Mouse (Mus musculus) limb, embryonic 14.5 days (tissue): ENCODE measurements around the gene Btn2a2. TPM values are rescaled to one million over a fixed set of nuclear protein-coding genes. Genes with fewer than 3 reads are reported as not detected.
A peak's percentile ranks its signal among the peaks of the same experiment; 100 is the strongest.

Experiments
- ATAC-seq: fragments of 200-750 bp; cut with Nextera tagmentation; 2 replicates; pipeline ENCODE4 v1.8.0; 2017; ENCODE audit warnings: low read depth, moderate number of reproducible peaks, moderate TSS enrichment; ENCODE audit not compliant: low FRiP score
- DNase-seq: peaks from one replicate; pipeline ENCODE4 v3.0.0-alpha.2; 2015; ENCODE audit warnings: low spot score
- H3K27ac ChIP-seq: fragments of 300-500 bp; sonication (generic); replicated peaks from 2 replicates; pipeline ENCODE4 v1.5.1; 2014; ENCODE audit warnings: low read depth, mild to moderate bottlenecking, low read length, moderate library complexity, mixed read lengths
- H3K27me3 ChIP-seq: fragments of 300-500 bp; sonication (generic); 2 replicates; pipeline ENCODE4 v1.6.1; 2014; ENCODE audit warnings: low read length, mixed read lengths; ENCODE audit not compliant: control insufficient read depth, insufficient read depth
- H3K36me3 ChIP-seq: fragments of 300-500 bp; sonication (generic); 2 replicates; pipeline ENCODE4 v1.6.1; 2014; ENCODE audit warnings: mild to moderate bottlenecking, low read length, moderate library complexity, mixed read lengths; ENCODE audit not compliant: control insufficient read depth, insufficient read depth
- H3K4me1 ChIP-seq: fragments of 300-500 bp; sonication (generic); 2 replicates; pipeline ENCODE4 v1.6.1; 2014; ENCODE audit warnings: antibody characterized with exemption, low read length, mixed read lengths; ENCODE audit not compliant: control insufficient read depth, insufficient read depth
- H3K4me2 ChIP-seq: fragments of 300-500 bp; sonication (generic); replicated peaks from 2 replicates; pipeline ENCODE4 v1.6.1; 2014; ENCODE audit warnings: low read depth, mild to moderate bottlenecking, low read length, moderate library complexity; ENCODE audit not compliant: severe bottlenecking
- H3K4me3 ChIP-seq: fragments of 300-500 bp; sonication (generic); replicated peaks from 2 replicates; pipeline ENCODE4 v1.5.1; 2014; ENCODE audit warnings: low read length
- H3K9ac ChIP-seq: fragments of 300-500 bp; sonication (generic); 2 replicates; pipeline ENCODE4 v1.6.1; 2014; ENCODE audit warnings: mild to moderate bottlenecking, low read depth, low read length, moderate library complexity; ENCODE audit not compliant: severe bottlenecking
- H3K9me3 ChIP-seq: fragments of 300-500 bp; sonication (generic); 2 replicates; pipeline ENCODE4 v1.6.1; 2016; ENCODE audit warnings: low read length; ENCODE audit not compliant: control insufficient read depth
- POLR2A ChIP-seq: fragments of 200-500 bp; IDR thresholded peaks from 2 replicates; pipeline ENCODE4 v1.8.0; 2012; ENCODE audit warnings: inconsistent platforms, mild to moderate bottlenecking, moderate library complexity, borderline replicate concordance; ENCODE audit not compliant: insufficient read depth, insufficient read length; ENCODE audit errors: extremely low read depth
- WGBS: fragments of 180-500 bp; shearing (Covaris S2); extraction: QIAGEN DNeasy Blood & Tissue Kit; methylation state at CpG from one replicate; pipeline ENCODE4 v1.1.7; 2014; 5-methylcytosine and 5-hydroxymethylcytosine counted together
- microRNA-seq: library from miRNA; unstranded; fragments of <30 nt; microRNA quantifications from one replicate; pipeline ENCODE4, GENCODE M21; 2016
- polyA plus RNA-seq, 2 experiments: library from polyadenylated mRNA; depleted of rRNA in 1 of 2; stranded (reverse) in 1 of 2; unstranded in 1 of 2; fragments of >200 nt; fragmentation: Nextera tagmentation in 1 of 2; extraction: Ambion mirVana in 1 of 2; gene quantifications; 2 replicates each; pipeline versions ENCODE4 v1.2.1 to v1.2.3; 2012 to 2014

The Btn2a2 gene
- polyA plus RNA-seq, 2 experiments, result 0.62 to 0.89 TPM

DNA sequence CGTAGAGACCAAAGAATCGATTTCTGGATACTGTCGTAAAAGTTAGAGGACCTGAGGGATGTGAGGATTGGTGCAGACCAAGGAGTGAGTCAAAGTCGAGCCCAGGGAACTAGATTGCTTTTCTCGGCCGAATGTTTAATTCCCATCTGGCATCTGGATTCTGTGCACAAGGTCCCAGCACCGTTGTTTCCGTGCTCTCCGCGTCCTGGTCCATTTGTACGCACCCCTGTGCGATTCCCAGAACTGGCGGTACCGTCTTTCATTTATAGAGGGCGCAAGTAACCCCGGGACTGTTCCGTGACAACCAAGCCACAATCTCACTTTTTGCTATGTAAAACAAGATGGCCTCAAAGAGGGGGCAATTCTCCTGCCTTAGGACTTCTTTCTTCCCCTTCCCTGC is 57.9 kb downstream of the Btn2a2 start:
- TF ChIP-seq POLR2A, result peak; percentile 72; the same call in 1 of the 2 replicates
- Histone ChIP-seq H3K9ac (peak overlapping the region; percentile 72), H3K27me3 (no peaks in the 10 kb centered on the region), H3K27ac (peak overlapping the region; percentile 95), H3K9me3 (no peaks in the 10 kb centered on the region), H3K4me1 (peaks cover 11% of the 10 kb centered on the region), H3K4me3 (peak overlapping the region; percentile 54), H3K4me2 (peak overlapping the region; percentile 63), H3K36me3 (no peaks in the 10 kb centered on the region)
- DNase-seq (peak; percentile 81), ATAC-seq (peak; percentile 63)
- WGBS, result 2% methylated on average over 17 of the region's 17 CpGs

GRCm38 (mm10) chr13:23429771-23430380 is 58.8 kb downstream of the Btn2a2 start:
- Histone ChIP-seq H3K27ac (peak overlapping the region; percentile 95), H3K9me3 (no peaks in the 10 kb centered on the region), H3K4me1 (peaks cover 11% of the 10 kb centered on the region), H3K4me3 (peak overlapping the region; percentile 54), H3K27me3 (no peaks in the 10 kb centered on the region), H3K36me3 (no peaks in the 10 kb centered on the region), H3K4me2 (peak overlapping the region; percentile 63), H3K9ac (peak overlapping the region; percentile 72)
- no peak for TF ChIP-seq POLR2A
- DNase-seq (no peak), ATAC-seq (no peak)
- 33% methylated on average over 10 of the region's 10 CpGs for WGBS

DNA sequence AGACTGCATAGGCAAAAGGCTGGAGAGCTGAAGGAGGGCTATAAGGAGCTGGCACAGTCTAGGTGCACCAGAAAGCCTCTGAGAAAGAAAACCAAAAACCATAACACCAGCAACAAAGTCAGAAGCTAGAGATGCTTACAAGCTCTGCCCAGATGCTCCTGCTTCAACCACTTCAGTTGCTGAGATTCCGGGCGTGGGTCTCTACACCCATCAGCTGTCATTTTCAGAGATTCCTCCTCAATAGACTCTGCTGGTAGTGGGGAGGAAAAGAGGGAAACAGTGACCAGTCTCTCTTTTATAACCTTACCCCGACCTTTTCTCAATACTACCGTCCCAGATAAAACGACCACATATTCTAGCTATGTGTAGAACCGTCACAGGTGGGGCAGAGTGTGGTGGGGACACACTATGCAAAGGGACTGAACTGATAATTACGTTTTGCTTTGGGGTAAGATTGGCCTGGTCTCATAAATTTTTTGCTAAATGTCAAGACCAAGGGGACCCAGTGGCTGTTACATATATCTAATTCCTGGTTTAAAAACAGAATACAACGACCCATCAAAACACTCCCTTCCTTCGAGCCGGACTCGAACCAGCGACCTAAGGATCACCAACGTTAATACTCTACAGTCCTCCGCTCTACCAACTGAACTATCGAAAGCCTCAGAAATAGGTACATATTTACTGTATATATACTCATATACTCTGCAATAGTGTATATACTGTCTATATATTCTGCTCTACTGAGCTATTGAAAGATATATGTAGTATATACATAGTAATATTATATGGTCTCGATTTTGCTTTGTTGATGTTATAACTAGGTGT is 60.3 kb downstream of the Btn2a2 start:
- WGBS, result 58% methylated on average over 16 of the region's 16 CpGs
- Histone ChIP-seq H3K4me3 (no peak overlapping the region), H3K36me3 (no peaks in the 10 kb centered on the region), H3K27ac (no peak overlapping the region), H3K4me1 (peaks cover 11% of the 10 kb centered on the region), H3K9me3 (no peaks in the 10 kb centered on the region), H3K27me3 (no peaks in the 10 kb centered on the region), H3K4me2 (no peak overlapping the region), H3K9ac (no peak overlapping the region)
- TF ChIP-seq POLR2A, result no peak
- ATAC-seq, result no peak
- no peak for DNase-seq

Small RNA genes lying within 50 kb of the gene (microRNA-seq; reads per million reads assigned to microRNA genes)
- gene Gm44297 (not detected), gene n-TStga1 (1.1 reads per million)

Other genes starting within 250 kb of the Btn2a2 start
- gene Vmn1r223, start 241.7 kb downstream of the Btn2a2 start, polyA plus RNA-seq (2012; rRNA removed), result not detected in 2 replicates
- gene Vmn1r223, start 241.7 kb downstream of the Btn2a2 start, polyA plus RNA-seq (2014; fragmentation: Nextera tagmentation; extraction: Ambion mirVana), result not detected in 2 replicates
- 15.1 and 20.2 TPM in 2 replicates for gene Zfp322a, start 119.6 kb downstream of the Btn2a2 start, polyA plus RNA-seq (2012; rRNA removed)
- 42.9 and 50.7 TPM in 2 replicates for gene Zfp322a, start 119.6 kb downstream of the Btn2a2 start, polyA plus RNA-seq (2014; fragmentation: Nextera tagmentation; extraction: Ambion mirVana)
- 6.9 and 9.9 TPM in 2 replicates for gene Abt1, start 65.0 kb downstream of the Btn2a2 start, polyA plus RNA-seq (2012; rRNA removed)
- 12.0 and 12.2 TPM in 2 replicates for gene Abt1, start 65.0 kb downstream of the Btn2a2 start, polyA plus RNA-seq (2014; fragmentation: Nextera tagmentation; extraction: Ambion mirVana)
- 0.31 and 0.32 TPM in 2 replicates for gene Btn1a1, start 23.0 kb downstream of the Btn2a2 start, polyA plus RNA-seq (2012; rRNA removed)
- not detected in 2 replicates for gene Btn1a1, start 23.0 kb downstream of the Btn2a2 start, polyA plus RNA-seq (2014; fragmentation: Nextera tagmentation; extraction: Ambion mirVana)
- 18.2 and 19.2 TPM in 2 replicates for gene Hist1h4h, start 42.2 kb upstream of the Btn2a2 start, polyA plus RNA-seq (2012; rRNA removed)
- gene Hist1h4h, start 42.2 kb upstream of the Btn2a2 start, polyA plus RNA-seq (2014; fragmentation: Nextera tagmentation; extraction: Ambion mirVana), result 5.5 and 8.1 TPM in 2 replicates
- 557 and 662 TPM in 2 replicates for gene Hist1h2af, start 45.0 kb upstream of the Btn2a2 start, polyA plus RNA-seq (2012; rRNA removed)
- 9.1 and 11.0 TPM in 2 replicates for gene Hist1h2af, start 45.0 kb upstream of the Btn2a2 start, polyA plus RNA-seq (2014; fragmentation: Nextera tagmentation; extraction: Ambion mirVana)
- 32.6 and 62.7 TPM in 2 replicates for gene Hist1h3g, start 46.6 kb upstream of the Btn2a2 start, polyA plus RNA-seq (2012; rRNA removed)
- gene Hist1h3g, start 46.6 kb upstream of the Btn2a2 start, polyA plus RNA-seq (2014; fragmentation: Nextera tagmentation; extraction: Ambion mirVana), result 4.1 and 6.7 TPM in 2 replicates
- gene Hist1h2bh, start 54.5 kb upstream of the Btn2a2 start, polyA plus RNA-seq (2012; rRNA removed), result 5.2 and 6.1 TPM in 2 replicates
- gene Hist1h2bh, start 54.5 kb upstream of the Btn2a2 start, polyA plus RNA-seq (2014; fragmentation: Nextera tagmentation; extraction: Ambion mirVana), result 0.48 and 0.57 TPM in 2 replicates
- 4.1 and 7.4 TPM in 2 replicates for gene Hist1h3f, start 55.2 kb upstream of the Btn2a2 start, polyA plus RNA-seq (2012; rRNA removed)
- 0.65 and 1.00 TPM in 2 replicates for gene Hist1h3f, start 55.2 kb upstream of the Btn2a2 start, polyA plus RNA-seq (2014; fragmentation: Nextera tagmentation; extraction: Ambion mirVana)
- 13.7 and 21.4 TPM in 2 replicates for gene Hist1h4f, start 62.8 kb upstream of the Btn2a2 start, polyA plus RNA-seq (2012; rRNA removed)
- gene Hist1h4f, start 62.8 kb upstream of the Btn2a2 start, polyA plus RNA-seq (2014; fragmentation: Nextera tagmentation; extraction: Ambion mirVana), result 2.6 and 2.8 TPM in 2 replicates
- 0.50 and 0.62 TPM in 2 replicates for gene Hist1h1d, start 64.4 kb upstream of the Btn2a2 start, polyA plus RNA-seq (2012; rRNA removed)
- gene Hist1h1d, start 64.4 kb upstream of the Btn2a2 start, polyA plus RNA-seq (2014; fragmentation: Nextera tagmentation; extraction: Ambion mirVana), result 0.47 and 0.61 TPM in 2 replicates
- 36.1 and 54.1 TPM in 2 replicates for gene Hist1h3e, start 73.5 kb upstream of the Btn2a2 start, polyA plus RNA-seq (2012; rRNA removed)
- gene Hist1h3e, start 73.5 kb upstream of the Btn2a2 start, polyA plus RNA-seq (2014; fragmentation: Nextera tagmentation; extraction: Ambion mirVana), result 6.7 and 7.0 TPM in 2 replicates
- 19.8 and 35.0 TPM in 2 replicates for gene Hist1h2ae, start 82.4 kb upstream of the Btn2a2 start, polyA plus RNA-seq (2012; rRNA removed)
- gene Hist1h2ae, start 82.4 kb upstream of the Btn2a2 start, polyA plus RNA-seq (2014; fragmentation: Nextera tagmentation; extraction: Ambion mirVana), result 103 and 109 TPM in 2 replicates
- 38.9 and 60.8 TPM in 2 replicates for gene Hist1h2bg, start 82.5 kb upstream of the Btn2a2 start, polyA plus RNA-seq (2012; rRNA removed)
- gene Hist1h2bg, start 82.5 kb upstream of the Btn2a2 start, polyA plus RNA-seq (2014; fragmentation: Nextera tagmentation; extraction: Ambion mirVana), result 6.9 and 10.0 TPM in 2 replicates
- 17.8 and 25.9 TPM in 2 replicates for gene Hist1h2bf, start 85.3 kb upstream of the Btn2a2 start, polyA plus RNA-seq (2012; rRNA removed)
- 5.3 and 8.5 TPM in 2 replicates for gene Hist1h2bf, start 85.3 kb upstream of the Btn2a2 start, polyA plus RNA-seq (2014; fragmentation: Nextera tagmentation; extraction: Ambion mirVana)
- gene Hist1h2ad, start 85.5 kb upstream of the Btn2a2 start, polyA plus RNA-seq (2012; rRNA removed), result 6.1 and 13.9 TPM in 2 replicates
- 1.2 and 5.3 TPM in 2 replicates for gene Hist1h2ad, start 85.5 kb upstream of the Btn2a2 start, polyA plus RNA-seq (2014; fragmentation: Nextera tagmentation; extraction: Ambion mirVana)
- 30.0 and 33.8 TPM in 2 replicates for gene Hist1h3d, start 86.9 kb upstream of the Btn2a2 start, polyA plus RNA-seq (2012; rRNA removed)
- gene Hist1h3d, start 86.9 kb upstream of the Btn2a2 start, polyA plus RNA-seq (2014; fragmentation: Nextera tagmentation; extraction: Ambion mirVana), result 6.8 and 10.4 TPM in 2 replicates
- 9.4 and 9.8 TPM in 2 replicates for gene Hist1h4d, start 92.7 kb upstream of the Btn2a2 start, polyA plus RNA-seq (2012; rRNA removed)
- gene Hist1h4d, start 92.7 kb upstream of the Btn2a2 start, polyA plus RNA-seq (2014; fragmentation: Nextera tagmentation; extraction: Ambion mirVana), result 95.5 and 101 TPM in 2 replicates
- gene Hist1h2be, start 132.3 kb upstream of the Btn2a2 start, polyA plus RNA-seq (2012; rRNA removed), result 3.0 and 3.4 TPM in 2 replicates
- 1.2 and 1.5 TPM in 2 replicates for gene Hist1h2be, start 132.3 kb upstream of the Btn2a2 start, polyA plus RNA-seq (2014; fragmentation: Nextera tagmentation; extraction: Ambion mirVana)
- gene Hist1h1e, start 133.7 kb upstream of the Btn2a2 start, polyA plus RNA-seq (2012; rRNA removed), result 7.4 and 7.7 TPM in 2 replicates
- gene Hist1h1e, start 133.7 kb upstream of the Btn2a2 start, polyA plus RNA-seq (2014; fragmentation: Nextera tagmentation; extraction: Ambion mirVana), result 15.8 and 16.4 TPM in 2 replicates
- gene Hist1h2ac, start 195.1 kb upstream of the Btn2a2 start, polyA plus RNA-seq (2012; rRNA removed), result 1.6 and 2.7 TPM in 2 replicates
- gene Hist1h2ac, start 195.1 kb upstream of the Btn2a2 start, polyA plus RNA-seq (2014; fragmentation: Nextera tagmentation; extraction: Ambion mirVana), result 0.65 and 0.78 TPM in 2 replicates
- gene Hist1h2bc, start 195.3 kb upstream of the Btn2a2 start, polyA plus RNA-seq (2012; rRNA removed), result 48.2 and 49.5 TPM in 2 replicates
- 34.9 and 44.4 TPM in 2 replicates for gene Hist1h2bc, start 195.3 kb upstream of the Btn2a2 start, polyA plus RNA-seq (2014; fragmentation: Nextera tagmentation; extraction: Ambion mirVana)
- gene Hist1h1t, start 207.0 kb upstream of the Btn2a2 start, polyA plus RNA-seq (2012; rRNA removed), result 0.20 and 0.33 TPM in 2 replicates
- gene Hist1h1t, start 207.0 kb upstream of the Btn2a2 start, polyA plus RNA-seq (2014; fragmentation: Nextera tagmentation; extraction: Ambion mirVana), result 0.21 TPM in 1 of 2 replicates, not detected in the other
- 5.6 and 10.0 TPM in 2 replicates for gene Hist1h4c, start 209.6 kb upstream of the Btn2a2 start, polyA plus RNA-seq (2012; rRNA removed)
- gene Hist1h4c, start 209.6 kb upstream of the Btn2a2 start, polyA plus RNA-seq (2014; fragmentation: Nextera tagmentation; extraction: Ambion mirVana), result 8.7 and 10.2 TPM in 2 replicates
- 3.6 and 4.5 TPM in 2 replicates for gene Hfe, start 222.0 kb upstream of the Btn2a2 start, polyA plus RNA-seq (2012; rRNA removed)
- 9.3 and 10.5 TPM in 2 replicates for gene Hfe, start 222.0 kb upstream of the Btn2a2 start, polyA plus RNA-seq (2014; fragmentation: Nextera tagmentation; extraction: Ambion mirVana)
- gene Hist1h1c, start 250.0 kb upstream of the Btn2a2 start, polyA plus RNA-seq (2012; rRNA removed), result 23.7 and 28.5 TPM in 2 replicates
- gene Hist1h1c, start 250.0 kb upstream of the Btn2a2 start, polyA plus RNA-seq (2014; fragmentation: Nextera tagmentation; extraction: Ambion mirVana), result 24.7 and 27.5 TPM in 2 replicates